Mouse (Mus musculus): ENCODE results near the gene Sap30bp. TPM values are rescaled to one million over a fixed set of nuclear protein-coding genes. Genes with fewer than 3 reads are reported as not detected.

Sap30bp gene
- total RNA-seq (2021) = 10 to 100 TPM in 1 of 2 experiments, 1 to 10 TPM in 1; 9.2 to 10.1 TPM
- long read RNA-seq, experiment 1, transcript Sap30bp-203 (11 exons, 3,654 nt) = major isoform, 13 of 16 reads
- long read RNA-seq, experiment 1, partial matches to known transcripts = 1 of 16 reads
- long read RNA-seq, experiment 1, other reads (novel, unspliced or antisense) = 2 of 16 reads
- long read RNA-seq, experiment 2, transcript Sap30bp-203 (11 exons, 3,654 nt) = major isoform, 10 of 13 reads
- long read RNA-seq, experiment 2, partial matches to known transcripts = 0 of 13 reads
- long read RNA-seq, experiment 2, other reads (novel, unspliced or antisense) = 3 of 13 reads

DNA sequence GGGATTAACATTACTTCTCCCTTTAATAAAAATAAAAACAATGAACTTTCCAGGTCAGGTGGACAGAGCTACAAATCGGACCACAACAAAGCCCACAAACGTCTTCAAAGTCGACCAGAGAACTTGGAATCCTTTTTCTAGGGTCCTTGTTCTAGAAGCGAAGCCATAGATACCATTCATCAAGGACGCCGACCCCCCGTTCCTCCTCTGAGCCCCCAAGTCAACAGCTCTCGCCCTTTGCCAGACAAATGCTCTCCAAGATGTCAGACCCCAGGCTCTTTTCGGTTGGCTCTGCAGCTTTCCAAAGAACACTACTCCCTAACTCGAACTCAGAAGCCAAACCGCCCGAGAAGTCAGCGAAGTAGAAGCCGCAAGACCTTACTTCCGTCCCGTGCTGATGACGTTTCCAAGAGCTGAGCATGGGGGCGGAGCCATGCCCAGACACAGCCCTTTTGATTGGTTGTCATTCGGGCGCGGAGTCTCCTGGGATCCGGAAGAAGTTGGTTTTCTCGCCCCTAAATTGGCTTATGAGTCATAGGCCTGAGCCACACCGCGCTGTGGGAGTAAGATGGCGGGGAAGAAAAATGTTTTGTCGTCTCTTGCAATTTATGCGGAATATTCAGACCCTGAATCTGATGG is at the start of gene Sap30bp, which contains the start of gene Recql5:
Gene Sap30bp, plus strand, starts transcription at position 175 of the 639 bp plus-strand sequence.
Gene Recql5, minus strand, starts transcription at position 370 of the 639 bp plus-strand sequence.
- peak; percentile 98 for DNase-seq (ENCODE audit: low spot score)

DNA sequence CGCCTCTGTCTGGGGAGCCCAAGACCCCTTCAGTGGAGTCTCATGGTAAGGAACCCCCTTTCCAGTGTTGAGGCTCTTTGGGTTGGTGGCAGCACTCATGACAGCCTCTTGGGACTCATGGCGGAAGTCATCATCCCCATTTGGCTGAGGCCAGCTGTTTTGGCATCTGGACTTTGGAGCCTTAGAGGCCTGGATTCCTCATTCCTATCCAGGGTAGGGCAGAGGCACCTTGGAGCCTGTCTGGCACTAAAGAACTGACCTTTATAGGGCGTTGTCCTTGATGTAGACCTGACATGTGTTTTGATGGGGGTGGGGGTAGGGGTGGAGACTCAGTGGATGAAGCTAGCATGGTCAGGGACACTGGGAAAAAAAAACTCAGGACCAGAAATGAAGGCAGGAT is 48.7 kb upstream of the Sap30bp start:
- DNase-seq (ENCODE audit: low spot score) = no peak

- no peak for DNase-seq (ENCODE audit: low spot score)
Measured at GRCm38 (mm10) chr11:115885281-115885680, 47.8 kb upstream of the Sap30bp start.

DNA sequence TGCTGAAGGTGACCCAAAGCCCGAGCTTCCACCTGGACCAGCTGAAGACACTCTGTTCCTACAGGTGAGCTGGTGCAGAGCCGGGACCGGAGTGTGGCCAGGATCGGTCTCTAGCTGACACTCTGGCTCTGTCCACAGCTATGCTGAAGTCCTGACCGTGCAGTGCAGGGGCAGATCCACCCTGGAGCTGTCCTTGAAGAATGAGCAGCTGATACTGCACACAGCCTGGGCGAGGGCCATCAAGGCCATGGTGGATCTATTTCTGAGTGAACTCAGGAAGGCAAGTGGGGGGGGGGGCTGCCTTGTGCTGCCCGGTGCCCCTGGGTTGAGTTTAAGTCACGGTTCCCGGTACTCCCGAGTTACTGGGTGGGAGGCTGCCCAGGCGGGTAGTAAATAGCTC is 46.6 kb upstream of the Sap30bp start:
- DNase-seq (ENCODE audit: low spot score) = no peak

- DNase-seq (ENCODE audit: low spot score) = no peak
Measured at GRCm38 (mm10) chr11:115888020-115888419, 45.1 kb upstream of the Sap30bp start.

GRCm38 (mm10) chr11:115889159-115889558 is 43.9 kb upstream of the Sap30bp start:
- DNase-seq (ENCODE audit: low spot score) = no peak

DNA sequence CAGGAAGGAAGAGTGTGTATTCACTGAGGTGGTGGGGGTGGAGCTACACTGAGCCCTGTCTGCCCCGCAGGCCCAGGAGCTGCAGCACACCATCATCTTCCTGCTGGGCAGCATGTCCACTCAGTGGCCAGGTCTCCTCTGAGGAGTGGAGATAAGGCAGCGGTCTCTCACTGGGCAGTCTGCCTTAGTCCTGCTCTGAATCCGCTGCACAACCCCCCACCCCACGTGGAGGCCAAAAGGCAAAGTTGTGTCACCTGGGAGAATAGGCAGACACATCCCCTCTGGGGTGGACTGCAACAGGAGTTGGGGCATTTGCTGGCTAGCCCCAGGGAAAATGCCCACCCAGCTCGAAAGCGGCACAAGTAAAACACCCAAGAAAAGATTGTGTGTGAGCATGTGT is 40.9 kb upstream of the Sap30bp start:
- no peak for DNase-seq (ENCODE audit: low spot score)

- DNase-seq (ENCODE audit: low spot score) = no peak
Measured at GRCm38 (mm10) chr11:115893071-115893470, 40.0 kb upstream of the Sap30bp start.

DNA sequence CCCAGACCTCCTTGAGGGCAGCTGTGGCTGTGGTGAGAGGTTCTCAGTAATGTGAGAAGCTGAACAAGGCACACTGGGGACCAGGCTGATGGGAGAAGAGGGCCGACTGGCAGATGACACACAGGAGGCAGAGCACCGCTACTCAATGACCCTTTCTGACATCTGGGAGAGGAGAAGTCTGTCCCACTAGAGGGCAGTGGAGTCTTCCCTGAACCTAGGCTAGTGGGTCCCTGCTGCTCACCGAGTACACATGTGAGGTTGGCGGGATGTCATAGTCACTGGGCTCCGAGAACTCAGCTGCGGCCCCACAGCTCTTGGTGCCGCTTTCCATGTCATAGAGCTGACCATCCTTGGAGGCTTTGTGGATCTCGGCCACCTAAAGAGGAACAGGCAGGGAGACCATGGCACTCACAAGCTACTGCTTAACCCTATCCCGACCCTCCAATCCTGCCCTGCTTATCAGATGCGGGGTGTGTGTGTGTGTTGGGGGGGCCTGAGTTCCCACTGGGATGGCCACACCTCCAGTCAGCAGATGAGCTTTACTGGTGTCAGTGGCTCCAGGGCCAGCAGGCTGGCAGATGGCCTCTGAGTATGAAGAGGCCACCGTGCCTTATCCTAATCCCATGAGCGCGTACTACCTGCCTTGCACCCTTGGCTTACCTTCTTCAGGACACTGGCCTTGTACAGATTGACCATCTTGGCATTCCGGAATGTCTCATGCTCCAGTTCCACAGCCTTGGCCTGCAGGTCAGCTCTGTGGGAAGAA is 38.1 kb upstream of the Sap30bp start:
- DNase-seq (ENCODE audit: low spot score) = no peak

- no peak for DNase-seq (ENCODE audit: low spot score)
Measured at GRCm38 (mm10) chr11:115898446-115898845, 34.6 kb upstream of the Sap30bp start.

DNA sequence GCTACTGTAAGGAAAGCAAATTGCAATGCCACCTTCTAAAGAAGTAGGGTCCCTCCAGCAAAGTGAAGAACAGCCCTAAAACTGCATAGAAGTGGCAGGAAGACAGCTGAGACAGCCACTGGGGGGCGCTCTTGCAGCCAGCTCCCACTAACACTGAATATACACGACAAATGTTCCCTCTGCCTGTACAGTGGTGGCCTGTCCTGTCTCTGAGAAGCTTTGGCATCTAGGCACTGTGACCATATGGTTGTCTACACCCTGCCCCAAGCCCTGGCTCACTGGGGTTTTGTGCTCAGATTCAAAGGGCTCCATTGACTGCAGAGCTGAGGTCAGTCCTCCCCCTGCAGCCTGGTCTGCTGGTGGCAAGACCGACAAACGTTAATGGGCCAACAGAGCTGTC is 34.2 kb upstream of the Sap30bp start:
- no peak for DNase-seq (ENCODE audit: low spot score)

- DNase-seq (ENCODE audit: low spot score) = peak; percentile 76
Measured at GRCm38 (mm10) chr11:115899486-115900266, 33.4 kb upstream of the Sap30bp start, which contains the start of gene Smim5. Gene Smim5, plus strand, starts transcription at chr11:115899966.

- no peak for DNase-seq (ENCODE audit: low spot score)
Measured at GRCm38 (mm10) chr11:115900561-115901337, 32.3 kb upstream of the Sap30bp start.

GRCm38 (mm10) chr11:115901338-115902161 is 31.5 kb upstream of the Sap30bp start:
- DNase-seq (ENCODE audit: low spot score) = no peak

DNA sequence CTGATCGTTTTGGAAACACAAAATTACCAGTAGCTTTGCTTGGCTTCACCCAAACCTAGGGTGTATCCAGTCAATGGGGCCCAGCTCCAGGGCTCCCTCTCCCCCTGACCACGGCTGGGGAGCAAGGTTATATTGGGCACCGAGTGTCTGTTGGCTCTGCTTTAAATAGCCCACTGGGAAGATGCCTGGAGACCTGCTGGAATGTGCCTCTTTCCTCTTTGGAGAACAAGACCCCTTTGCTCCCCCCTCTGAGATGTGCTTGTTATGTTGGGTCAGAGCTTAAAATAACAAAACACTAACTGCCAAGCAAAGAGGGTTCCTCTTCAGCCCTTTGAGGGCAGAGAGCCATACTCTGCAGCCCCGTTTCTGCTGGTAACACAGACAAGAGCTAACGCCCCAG is 30.9 kb upstream of the Sap30bp start:
- peak; percentile 19 for DNase-seq (ENCODE audit: low spot score)

DNA sequence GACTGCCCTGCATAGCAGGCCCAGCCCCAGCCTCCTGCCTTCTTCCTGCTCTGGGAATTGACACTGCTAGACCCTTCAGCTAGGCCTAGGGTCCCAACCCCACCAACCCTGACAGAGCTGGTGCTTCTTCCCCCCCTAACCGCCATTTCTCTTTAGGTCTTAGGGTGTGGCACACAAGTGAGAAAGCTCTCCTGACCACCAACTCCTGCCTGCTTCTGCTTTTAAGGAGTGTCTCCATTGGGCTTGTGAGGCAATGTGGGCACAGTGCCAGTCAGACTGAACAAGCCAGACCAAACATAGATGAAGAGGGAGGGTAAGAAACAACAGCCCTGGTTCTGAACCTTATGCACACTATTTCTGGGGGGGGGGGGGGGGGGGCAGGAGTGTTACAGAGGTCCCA is 30.3 kb upstream of the Sap30bp start:
- peak; percentile 42 for DNase-seq (ENCODE audit: low spot score)

DNA sequence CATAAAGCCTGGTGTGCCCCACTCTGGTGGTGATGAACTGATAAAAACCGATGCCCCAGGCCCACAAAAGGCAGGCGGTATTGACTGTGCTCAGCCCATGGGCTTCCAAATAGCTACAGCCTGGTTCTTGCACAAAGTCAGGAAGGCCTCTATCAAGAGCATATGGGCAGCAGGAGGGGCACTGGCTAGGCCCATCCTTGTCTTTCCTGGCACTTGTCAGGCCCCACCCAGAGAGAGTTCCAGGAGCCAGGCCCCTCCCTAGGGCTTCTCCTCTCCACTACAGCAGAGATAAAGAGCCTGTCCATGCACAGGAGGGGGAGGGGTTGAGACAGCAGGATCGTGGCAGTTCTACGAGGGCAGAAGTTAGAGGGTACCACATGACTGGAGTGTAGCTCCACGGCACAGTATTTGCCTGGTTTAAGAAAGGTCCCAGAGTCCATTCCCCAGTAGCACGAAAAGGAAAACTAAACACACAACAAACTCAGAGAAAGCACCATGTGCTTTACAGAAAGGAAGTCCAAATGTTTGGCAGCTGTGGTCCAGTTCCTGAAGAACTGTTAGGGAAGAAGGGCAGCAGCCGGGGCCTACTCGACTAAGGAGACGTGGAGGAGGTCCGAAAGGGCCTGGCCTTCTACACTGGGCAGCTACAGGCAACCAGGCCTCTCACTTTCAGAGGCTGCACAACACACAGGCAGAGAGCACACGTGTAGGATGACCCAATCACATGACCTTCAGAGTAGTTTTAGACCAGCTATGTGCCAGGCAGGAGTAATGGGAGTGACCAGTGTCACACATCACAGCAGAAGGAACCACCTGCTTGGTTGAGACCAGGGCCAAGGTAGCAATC is 29.5 kb upstream of the Sap30bp start:
- DNase-seq (ENCODE audit: low spot score) = no peak

DNA sequence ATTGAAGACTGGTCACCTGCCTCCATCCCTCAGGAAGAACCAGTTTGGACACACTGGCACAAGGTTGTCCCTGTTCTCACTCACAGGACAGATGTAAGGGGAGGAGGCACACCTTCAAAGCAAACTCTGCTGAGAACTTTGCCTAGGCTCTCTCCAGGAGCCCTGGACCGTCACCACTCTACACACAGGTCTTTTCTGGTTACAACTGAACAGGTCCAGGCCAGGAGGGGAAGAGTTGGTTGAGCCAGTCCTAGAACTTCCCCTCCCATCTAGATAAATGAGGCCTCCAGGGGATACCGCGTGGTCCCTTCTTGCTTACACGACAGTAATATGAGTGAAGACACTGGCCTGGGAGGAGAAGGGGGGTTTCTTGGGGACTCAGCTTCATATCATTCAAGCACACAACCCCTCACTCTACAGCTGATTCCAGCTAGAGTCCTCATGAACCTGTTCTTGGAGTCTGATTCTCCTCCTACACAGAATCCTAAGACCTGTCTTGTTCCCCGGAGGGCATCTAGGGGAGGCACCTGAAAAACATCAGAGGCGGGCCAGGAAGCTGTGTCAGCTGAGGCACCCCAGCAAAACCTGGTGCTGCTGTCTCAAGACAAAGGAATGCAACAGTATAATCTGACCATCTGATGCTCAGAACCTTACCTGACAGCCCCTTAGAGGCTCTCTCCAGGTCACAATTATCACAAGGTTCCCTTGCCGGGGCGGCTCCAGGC is 28.7 kb upstream of the Sap30bp start:
- DNase-seq (ENCODE audit: low spot score) = no peak

All from gastrocnemius, adult 18-20 months (tissue).